Mouse (Mus musculus) intestine, embryonic 15.5 days (tissue): ENCODE measurements around the gene Zfp426. TPM values are rescaled to one million over a fixed set of nuclear protein-coding genes. Genes with fewer than 3 reads are reported as not detected.

ENCODE experiments used
- ATAC-seq: fragments of 200-750 bp; cut with Nextera tagmentation; 2 replicates; pipeline ENCODE4 v1.8.0; 2017; ENCODE audit warnings: moderate TSS enrichment, moderate library complexity
- H3K27ac ChIP-seq: fragments of 300-500 bp; sonication (generic); 2 replicates; pipeline ENCODE4 v1.5.1; 2015; ENCODE audit warnings: mild to moderate bottlenecking, inconsistent platforms
- H3K27me3 ChIP-seq: fragments of 300-500 bp; sonication (generic); replicated peaks from 2 replicates; pipeline ENCODE4 v1.6.1; 2015; ENCODE audit warnings: inconsistent platforms
- H3K36me3 ChIP-seq: fragments of 300-500 bp; sonication (generic); 2 replicates; pipeline ENCODE4 v1.6.1; 2015; ENCODE audit warnings: inconsistent platforms
- H3K4me1 ChIP-seq: fragments of 300-500 bp; sonication (generic); replicated peaks from 2 replicates; pipeline ENCODE4 v1.6.1; 2015; ENCODE audit warnings: inconsistent platforms
- H3K4me2 ChIP-seq: fragments of 300-500 bp; sonication (generic); replicated peaks from 2 replicates; pipeline ENCODE4 v1.6.1; 2015; ENCODE audit warnings: mild to moderate bottlenecking, inconsistent platforms
- H3K4me3 ChIP-seq: fragments of 300-500 bp; sonication (generic); replicated peaks from 2 replicates; pipeline ENCODE4 v1.5.1; 2015; ENCODE audit warnings: inconsistent platforms
- H3K9ac ChIP-seq: fragments of 300-500 bp; sonication (generic); 2 replicates; pipeline ENCODE4 v1.6.1; 2015; ENCODE audit warnings: inconsistent platforms
- H3K9me3 ChIP-seq: fragments of 300-500 bp; sonication (generic); 2 replicates; pipeline ENCODE4 v1.6.1; 2016; ENCODE audit warnings: inconsistent platforms
- WGBS: fragments of 180-500 bp; shearing (Covaris S2); methylation state at CpG from one replicate; pipeline ENCODE4 v1.1.7; 2015; 5-methylcytosine and 5-hydroxymethylcytosine counted together
- polyA plus RNA-seq: library from polyadenylated mRNA; unstranded; fragments of >200 nt; fragmentation: Nextera tagmentation; extraction: Ambion mirVana; gene quantifications from 2 replicates; pipeline ENCODE4 v1.2.1, GENCODE M21; 2015

The Zfp426 gene
- polyA plus RNA-seq: 15.1 and 15.7 TPM in 2 replicates

GRCm38 (mm10) chr9:20492527-20493233 is at the start of gene Zfp426:
Gene Zfp426, minus strand, starts transcription at chr9:20492746.
- ATAC-seq: peak; percentile 98
- under 1% methylated on average over 40 of the region's 40 CpGs for WGBS
- no peaks in the 10 kb centered on the region for H3K27me3 ChIP-seq

GRCm38 (mm10) chr9:20536598-20536997 is 44.1 kb upstream of the Zfp426 start:
- Histone ChIP-seq H3K9me3 (no peaks in the 10 kb centered on the region), H3K9ac (no peak overlapping the region), H3K4me1 (no peaks in the 10 kb centered on the region), H3K27ac (no peak overlapping the region), H3K4me2 (no peak overlapping the region), H3K4me3 (no peak overlapping the region), H3K27me3 (no peaks in the 10 kb centered on the region), H3K36me3 (no peaks in the 10 kb centered on the region)
- no peak for ATAC-seq
- 88% methylated on average over 2 of the region's 2 CpGs for WGBS

More at GRCm38 (mm10) chr9:20492527-20493233, at the start of gene Zfp426:
- Histone ChIP-seq H3K4me1 (0 out of 2 replicates have a peak, but pooled peaks cover 6% of the 10 kb centered on the region), H3K27ac (peak within 1 kb of the TSS; percentile 98), H3K9ac (peak within 1 kb of the TSS; percentile 89), H3K36me3 (peaks cover 9% of the 10 kb centered on the region), H3K4me2 (peak within 1 kb of the TSS; percentile 77), H3K4me3 (peak within 1 kb of the TSS; percentile 84), H3K9me3 (no peaks in the 10 kb centered on the region)

GRCm38 (mm10) chr9:20534326-20534926 is 41.9 kb upstream of the Zfp426 start:
- Histone ChIP-seq H3K36me3 (no peaks in the 10 kb centered on the region), H3K9ac (no peak overlapping the region), H3K27me3 (no peaks in the 10 kb centered on the region)

GRCm38 (mm10) chr9:20521306-20521957 is 28.9 kb upstream of the Zfp426 start, which contains the start of gene Zfp266:
Gene Zfp266, minus strand, starts transcription at chr9:20521417.
- ATAC-seq: peak; percentile 96
- Histone ChIP-seq H3K9me3 (no peaks in the 10 kb centered on the region), H3K27ac (peak within 1 kb of the TSS; percentile 95), H3K4me2 (peak within 1 kb of the TSS; percentile 60), H3K4me1 (peaks cover 9% of the 10 kb centered on the region; the same call in 1 of the 2 replicates), H3K27me3 (no peaks in the 10 kb centered on the region), H3K4me3 (peak within 1 kb of the TSS; percentile 86), H3K36me3 (no peaks in the 10 kb centered on the region), H3K9ac (peak within 1 kb of the TSS; percentile 89)
- under 1% methylated on average over 46 of the region's 46 CpGs for WGBS

More at GRCm38 (mm10) chr9:20534326-20534926, 41.9 kb upstream of the Zfp426 start:
- H3K9me3 ChIP-seq: no peaks in the 10 kb centered on the region
- no peak for ATAC-seq
- no peak overlapping the region for H3K27ac ChIP-seq
- 76% methylated on average over 8 of the region's 8 CpGs for WGBS
- H3K4me1 ChIP-seq: no peaks in the 10 kb centered on the region
- H3K4me3 ChIP-seq: no peak overlapping the region
- H3K4me2 ChIP-seq: no peak overlapping the region

- H3K4me2 ChIP-seq: peak overlapping the region; percentile 60
- H3K9me3 ChIP-seq: no peaks in the 10 kb centered on the region
- H3K27me3 ChIP-seq: no peaks in the 10 kb centered on the region
- WGBS: under 1% methylated on average over 17 of the region's 17 CpGs
- peak overlapping the region; percentile 95 for H3K27ac ChIP-seq
- H3K9ac ChIP-seq: peak overlapping the region; percentile 89
- H3K36me3 ChIP-seq: no peaks in the 10 kb centered on the region
- H3K4me1 ChIP-seq: peaks cover 9% of the 10 kb centered on the region; the same call in 1 of the 2 replicates
- ATAC-seq: no peak
- H3K4me3 ChIP-seq: peak overlapping the region; percentile 86
These were observed 28.1 kb upstream of the Zfp426 start for GRCm38 (mm10) chr9:20520531-20521210.

GRCm38 (mm10) chr9:20519949-20520348 is 27.4 kb upstream of the Zfp426 start:
- Histone ChIP-seq H3K4me2 (peak overlapping the region; percentile 55), H3K9me3 (no peaks in the 10 kb centered on the region), H3K4me3 (peak overlapping the region; percentile 23), H3K27ac (no peak overlapping the region), H3K27me3 (no peaks in the 10 kb centered on the region), H3K36me3 (no peaks in the 10 kb centered on the region; the same call in 1 of the 2 replicates), H3K9ac (no peak overlapping the region), H3K4me1 (peaks cover 9% of the 10 kb centered on the region; the same call in 1 of the 2 replicates)
- no peak for ATAC-seq
- 21% methylated on average over 4 of the region's 4 CpGs for WGBS

GRCm38 (mm10) chr9:20518708-20519107 is 26.2 kb upstream of the Zfp426 start:
- H3K4me1 ChIP-seq: peaks cover 9% of the 10 kb centered on the region; the same call in 1 of the 2 replicates
- no peaks in the 10 kb centered on the region for H3K27me3 ChIP-seq
- H3K4me2 ChIP-seq: peak overlapping the region; percentile 55; the same call in 1 of the 2 replicates
- 71% methylated on average over 4 of the region's 4 CpGs for WGBS
- H3K9me3 ChIP-seq: no peaks in the 10 kb centered on the region
- no peak for ATAC-seq
- no peak overlapping the region for H3K4me3 ChIP-seq
- no peak overlapping the region for H3K9ac ChIP-seq
- no peak overlapping the region for H3K27ac ChIP-seq
- H3K36me3 ChIP-seq: no peaks in the 10 kb centered on the region; the same call in 1 of the 2 replicates

GRCm38 (mm10) chr9:20517727-20518126 is 25.2 kb upstream of the Zfp426 start:
- no peaks in the 10 kb centered on the region; the same call in 1 of the 2 replicates for H3K36me3 ChIP-seq
- H3K27me3 ChIP-seq: no peaks in the 10 kb centered on the region
- H3K9me3 ChIP-seq: no peaks in the 10 kb centered on the region
- peaks cover 9% of the 10 kb centered on the region for H3K4me1 ChIP-seq
- ATAC-seq: no peak
- H3K4me2 ChIP-seq: no peak overlapping the region
- no peak overlapping the region for H3K27ac ChIP-seq
- H3K4me3 ChIP-seq: no peak overlapping the region
- 92% methylated on average over 1 of the region's 1 CpGs for WGBS
- no peak overlapping the region for H3K9ac ChIP-seq

- Histone ChIP-seq H3K27me3 (no peaks in the 10 kb centered on the region), H3K27ac (no peak overlapping the region), H3K9ac (no peak overlapping the region), H3K4me1 (peaks cover under 1% of the 10 kb centered on the region), H3K36me3 (peaks cover 5% of the 10 kb centered on the region; the same call in 1 of the 2 replicates), H3K4me2 (no peak overlapping the region), H3K4me3 (no peak overlapping the region), H3K9me3 (no peaks in the 10 kb centered on the region)
- no peak for ATAC-seq
- WGBS: 76% methylated on average over 3 of the region's 3 CpGs
These were observed 21.5 kb upstream of the Zfp426 start for GRCm38 (mm10) chr9:20514016-20514415.

- WGBS: 75% methylated on average over 8 of the region's 8 CpGs
- no peak overlapping the region for H3K27ac ChIP-seq
- H3K4me3 ChIP-seq: no peak overlapping the region
- H3K9ac ChIP-seq: no peak overlapping the region
- H3K4me2 ChIP-seq: no peak overlapping the region
- H3K36me3 ChIP-seq: peaks cover 5% of the 10 kb centered on the region; the same call in 1 of the 2 replicates
- peak; percentile 71 for ATAC-seq
- H3K4me1 ChIP-seq: no peaks in the 10 kb centered on the region; the same call in 1 of the 2 replicates
- no peaks in the 10 kb centered on the region for H3K27me3 ChIP-seq
- H3K9me3 ChIP-seq: no peaks in the 10 kb centered on the region
These were observed 20.2 kb upstream of the Zfp426 start for GRCm38 (mm10) chr9:20512714-20513113.

GRCm38 (mm10) chr9:20511645-20512044 is 19.1 kb upstream of the Zfp426 start:
- H3K4me2 ChIP-seq: no peak overlapping the region
- no peak for ATAC-seq
- H3K27ac ChIP-seq: no peak overlapping the region
- H3K9ac ChIP-seq: no peak overlapping the region
- H3K27me3 ChIP-seq: no peaks in the 10 kb centered on the region
- no peaks in the 10 kb centered on the region; the same call in 1 of the 2 replicates for H3K4me1 ChIP-seq
- H3K4me3 ChIP-seq: no peak overlapping the region
- H3K36me3 ChIP-seq: peaks cover 5% of the 10 kb centered on the region; the same call in 1 of the 2 replicates
- WGBS: 85% methylated on average over 4 of the region's 4 CpGs
- H3K9me3 ChIP-seq: no peaks in the 10 kb centered on the region
